Mouse (Mus musculus) kidney, postnatal 10 days (tissue): ENCODE measurements around the gene Mettl1.
"Not testable (repeated sequence)": the region's sequence is repeated elsewhere in the genome, so short reads cannot be mapped to it uniquely, and the experiment has no call there.

Experiments used
- DNase-seq: peaks from one replicate; pipeline ENCODE4 v3.0.0; 2021; ENCODE audit warnings: mixed read lengths

The Mettl1 gene

DNA sequence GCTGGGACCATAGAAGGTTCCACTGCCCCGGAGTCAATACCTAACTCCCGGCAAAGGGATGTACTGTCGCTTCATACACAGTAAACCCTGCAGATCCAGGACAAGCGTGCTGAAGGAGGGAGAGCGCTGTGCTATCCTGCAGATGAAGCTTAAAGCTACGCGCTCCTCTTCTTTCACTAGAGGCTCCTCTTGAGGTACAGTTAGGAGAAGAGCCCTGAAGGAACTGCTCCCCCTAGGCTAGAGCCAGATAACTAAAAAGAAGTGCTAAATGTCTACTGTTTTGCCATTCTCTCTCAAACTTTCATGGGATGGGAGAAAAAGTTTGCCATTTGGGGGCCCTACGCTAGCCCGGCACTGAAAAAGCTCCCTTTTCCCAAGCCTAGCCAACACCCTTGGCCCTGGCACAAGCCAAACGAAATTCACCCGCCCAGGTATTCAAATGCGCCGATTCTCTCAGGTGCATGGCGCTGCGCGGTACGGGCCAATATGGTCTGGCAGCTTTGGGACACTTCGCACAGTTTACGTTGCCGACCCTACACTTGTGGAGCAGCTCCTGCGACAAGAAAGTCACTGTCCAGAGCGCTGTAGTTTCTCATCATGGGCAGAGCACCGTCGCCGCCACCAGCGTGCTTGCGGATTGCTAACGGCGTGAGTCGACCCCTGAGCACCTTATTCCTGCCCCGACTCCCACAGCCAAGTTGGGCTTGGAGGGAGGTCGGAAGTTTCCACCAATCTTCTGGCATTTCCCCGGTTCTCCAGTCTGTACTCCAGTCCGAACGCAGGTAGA, 7.6 kb downstream of the Mettl1 start:
- DNase-seq: no peak

DNA sequence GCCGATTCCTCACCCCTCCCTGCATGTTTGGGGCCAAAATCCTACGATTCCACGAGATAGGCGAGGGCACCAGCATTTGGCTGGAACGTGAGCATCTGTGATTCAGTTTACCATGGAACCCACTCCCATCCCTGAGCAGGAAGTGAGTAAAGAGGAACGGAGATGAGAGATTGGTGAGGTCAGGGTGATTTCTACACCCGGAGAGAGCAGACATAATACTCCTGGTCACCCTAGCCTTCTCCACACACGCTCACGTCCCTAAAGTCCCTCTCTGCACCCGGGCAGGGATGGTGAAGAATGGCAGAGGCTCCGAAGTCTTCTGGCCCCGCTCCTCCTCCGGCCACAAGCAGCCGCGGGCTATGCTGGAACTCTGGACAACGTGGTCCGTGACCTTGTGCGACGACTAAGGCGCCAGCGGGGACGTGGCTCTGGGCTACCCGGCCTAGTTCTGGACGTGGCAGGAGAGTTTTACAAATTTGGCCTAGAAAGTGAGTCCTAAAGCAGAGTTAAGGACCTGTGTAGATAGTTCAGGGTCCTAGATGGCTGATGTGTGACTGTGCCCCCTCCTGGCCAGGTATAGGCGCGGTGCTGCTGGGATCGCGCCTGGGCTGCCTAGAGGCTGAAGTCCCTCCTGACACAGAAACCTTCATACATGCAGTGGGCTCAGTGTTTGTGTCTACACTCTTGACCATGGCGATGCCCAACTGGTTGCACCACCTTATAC, 8.3 kb downstream of the Mettl1 start:
- peak; percentile 52 for DNase-seq

DNA sequence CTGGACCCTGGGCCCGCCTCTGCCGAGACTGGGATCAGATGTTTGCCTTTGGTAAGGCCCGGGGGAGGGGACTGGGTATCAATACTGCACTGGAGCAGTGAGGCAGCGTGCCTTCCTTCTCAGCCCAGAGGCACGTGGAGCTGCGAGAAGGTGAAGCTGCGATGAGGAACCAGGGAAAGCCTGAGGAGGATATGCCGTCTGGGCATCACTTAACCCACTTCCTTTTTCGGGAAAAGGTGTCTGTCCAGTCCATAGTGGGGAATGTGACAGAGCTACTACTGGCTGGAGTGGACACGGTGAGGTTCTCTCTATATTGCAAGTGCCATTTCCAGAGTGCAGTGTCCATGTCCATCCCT, 8.9 kb downstream of the Mettl1 start:
- DNase-seq: no peak

DNA sequence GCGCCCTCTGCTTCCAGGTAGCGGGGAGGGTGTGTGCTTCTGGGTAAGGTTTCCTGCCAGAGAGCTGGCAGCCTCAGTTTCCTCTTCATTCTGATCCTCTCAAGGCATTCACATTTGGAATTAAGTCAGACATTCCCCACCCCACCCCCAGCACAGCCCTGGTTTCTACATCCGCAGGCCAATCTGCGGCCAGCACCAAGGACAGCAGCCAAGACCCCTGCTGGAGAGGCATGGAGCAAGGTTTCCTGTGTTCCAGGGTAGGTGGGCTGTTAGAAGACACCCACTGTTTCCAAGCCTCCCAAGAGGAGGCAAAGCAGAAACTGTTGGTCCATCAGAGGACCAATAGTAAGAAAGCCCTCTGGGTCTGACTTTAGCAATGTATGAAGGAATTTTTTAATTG, 13.4 kb downstream of the Mettl1 start:
- DNase-seq: peak; percentile 57

DNA sequence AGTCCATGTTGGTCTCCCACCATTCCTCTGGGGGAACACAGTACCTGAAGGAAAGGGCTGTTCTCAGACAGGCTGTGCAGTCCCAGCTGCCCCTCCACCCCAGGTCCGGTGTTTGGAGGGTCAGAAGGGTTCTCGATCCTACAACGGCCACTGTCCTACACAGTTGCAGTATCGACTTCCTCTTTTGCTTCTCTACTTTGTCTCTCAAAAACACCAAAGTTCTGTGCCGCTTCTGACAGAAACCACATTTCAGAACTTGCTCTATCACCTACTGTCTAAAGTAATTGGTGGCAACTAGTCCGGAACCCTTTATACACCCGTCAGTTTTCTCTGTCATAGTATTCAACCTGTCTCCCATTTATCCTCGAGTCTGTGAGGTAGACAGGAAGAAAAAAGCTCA, 14.2 kb downstream of the Mettl1 start:
- DNase-seq: no peak

DNA sequence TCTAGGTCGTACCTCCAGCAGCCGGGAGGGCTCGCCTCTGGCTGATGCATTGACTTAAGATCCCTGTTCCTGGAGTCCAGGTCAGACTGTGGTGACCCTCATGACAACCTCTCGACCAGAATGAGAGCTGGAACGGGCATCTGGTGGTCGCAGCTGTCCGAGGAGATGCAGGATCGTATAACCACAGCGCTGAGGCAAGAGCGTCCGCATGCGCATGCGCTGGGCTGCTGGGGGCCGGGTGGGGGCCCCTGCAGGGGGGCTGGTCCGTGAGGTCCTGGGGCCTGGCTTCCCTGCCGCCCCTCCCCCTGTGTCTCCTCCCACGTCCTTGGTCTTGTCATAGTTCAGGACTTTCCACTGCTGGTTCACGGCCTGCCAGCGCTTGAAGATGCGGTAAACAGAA, 15.3 kb downstream of the Mettl1 start:
- no peak for DNase-seq

DNA sequence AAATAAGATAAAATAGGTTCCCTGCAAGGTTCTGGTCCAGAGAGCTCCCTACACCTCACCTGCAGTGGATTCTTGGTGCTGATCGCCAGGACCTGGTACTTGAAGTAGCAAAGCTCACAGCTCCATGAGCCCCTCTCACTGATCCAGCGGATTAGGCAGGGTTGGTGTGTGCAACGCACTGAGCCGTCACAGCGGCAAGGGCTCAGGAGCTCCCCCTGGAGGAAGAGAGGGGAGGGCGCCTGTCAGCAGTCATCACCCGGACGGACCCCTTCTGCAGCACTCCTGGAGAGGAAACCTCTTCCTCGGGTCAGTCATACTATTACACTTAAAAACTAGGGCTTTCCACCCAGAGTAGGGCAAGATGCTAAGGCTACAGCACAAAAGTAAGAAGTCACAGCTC, 16.9 kb downstream of the Mettl1 start:
- peak; percentile 88 for DNase-seq

DNA sequence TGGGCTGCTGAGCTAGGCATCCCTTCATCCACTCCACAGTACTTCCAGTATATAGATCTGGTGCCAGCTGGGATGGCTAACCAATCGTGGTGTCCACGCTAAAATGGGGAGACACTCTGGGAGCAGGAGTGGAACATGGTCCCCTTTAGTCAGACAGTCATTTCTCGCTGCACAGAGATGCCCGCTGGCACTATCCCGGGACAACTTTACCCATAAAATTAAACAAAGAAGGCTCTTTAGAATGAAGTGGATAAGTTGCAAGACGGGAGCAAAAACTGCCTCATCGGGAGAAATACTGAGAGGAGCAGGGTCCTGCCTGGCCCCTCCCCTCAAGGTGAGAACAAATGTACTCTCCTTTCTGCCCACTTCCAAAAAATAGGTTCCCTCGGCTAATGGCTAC, 17.5 kb downstream of the Mettl1 start:
- DNase-seq: no peak

DNA sequence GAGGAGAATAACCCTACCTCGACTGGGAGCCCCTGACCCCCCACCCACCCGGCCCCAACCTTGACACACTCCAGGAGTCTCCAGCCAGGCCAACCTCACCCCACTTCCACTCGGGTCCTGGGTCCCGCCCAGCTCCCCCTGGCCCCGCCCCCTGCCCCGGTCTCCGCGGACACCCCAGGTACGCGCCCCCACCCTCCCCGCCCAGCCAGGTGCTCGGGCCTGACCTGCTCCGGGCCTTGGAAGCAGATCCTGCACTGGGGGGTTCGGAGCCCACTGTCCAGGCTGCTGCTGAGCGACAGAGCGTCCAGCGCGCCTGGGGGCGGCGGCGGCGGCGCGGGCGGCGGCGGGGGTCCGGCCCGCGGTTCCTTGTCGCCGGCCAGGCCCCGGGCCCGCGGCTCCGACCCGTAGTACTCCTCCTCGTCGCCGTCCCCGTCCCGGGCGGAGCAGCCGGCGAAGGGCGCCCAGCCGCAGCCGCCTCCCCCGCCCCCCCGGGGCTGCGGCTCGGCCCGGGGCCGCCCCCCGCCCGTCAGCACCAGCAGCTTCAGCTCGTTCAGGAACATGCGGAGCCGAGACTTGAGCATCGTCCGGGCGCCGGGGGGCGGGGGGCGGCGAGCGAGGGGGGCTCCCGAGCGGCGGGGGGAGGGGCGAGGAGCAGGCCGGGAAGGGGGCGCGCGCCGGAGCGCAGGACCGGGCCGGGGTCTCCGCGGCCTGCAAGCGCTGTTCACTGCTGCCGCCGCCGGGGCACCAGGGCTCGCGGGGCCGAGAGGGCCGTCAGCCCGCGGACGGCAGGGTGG, 18.2 kb downstream of the Mettl1 start:
- DNase-seq: peak; percentile 57

DNA sequence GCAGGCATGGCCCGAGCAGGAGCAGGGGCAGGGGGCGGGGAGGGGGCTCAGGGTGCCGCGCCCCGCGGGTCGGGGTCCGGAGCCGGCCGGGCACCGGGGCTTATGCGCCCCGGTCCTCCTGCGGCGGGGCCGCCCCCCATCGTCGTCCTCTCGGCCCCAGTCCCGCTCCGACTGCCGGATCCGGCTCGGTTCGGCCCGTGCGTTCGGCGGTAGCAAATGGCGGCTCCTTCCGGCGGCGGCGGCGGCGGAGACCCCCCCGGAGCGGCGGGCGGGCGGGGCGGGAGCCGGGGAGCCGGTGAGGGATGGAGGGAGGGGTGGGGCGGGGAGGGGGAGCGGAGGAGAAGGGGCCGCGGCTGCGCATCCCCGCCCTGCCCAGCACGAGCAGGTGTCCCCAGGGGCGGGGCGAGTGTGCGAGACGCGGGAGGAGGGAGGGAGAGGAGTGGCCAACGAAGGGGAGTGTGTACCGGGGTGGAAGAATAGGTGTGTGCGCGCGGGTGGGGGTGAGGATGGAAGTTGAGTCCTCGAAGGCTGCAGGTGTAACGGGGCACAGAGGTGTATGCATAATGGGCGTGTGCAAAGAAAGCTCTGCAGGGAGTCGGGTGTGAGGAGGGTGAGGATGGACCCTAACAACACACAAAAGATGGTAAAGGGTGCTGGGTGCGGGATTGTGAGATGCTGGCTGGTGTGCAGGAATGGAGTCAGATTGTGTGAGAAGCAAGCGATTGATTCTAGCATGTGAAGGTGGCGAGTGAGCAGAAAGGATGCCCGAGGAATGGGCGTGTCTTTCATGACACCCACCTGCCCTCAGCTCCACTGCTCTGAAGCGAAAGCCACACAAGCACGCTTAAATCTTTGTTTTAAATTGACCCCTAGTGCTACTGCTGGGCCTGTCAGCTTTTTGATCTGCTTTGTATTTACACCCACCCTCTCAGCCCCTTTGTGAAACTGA, 19.0 kb downstream of the Mettl1 start, which contains the start of gene March9:
Gene March9 (minus strand): TSS at position 217 of the 949 bp plus-strand sequence.
- DNase-seq: peak; percentile 85

DNA sequence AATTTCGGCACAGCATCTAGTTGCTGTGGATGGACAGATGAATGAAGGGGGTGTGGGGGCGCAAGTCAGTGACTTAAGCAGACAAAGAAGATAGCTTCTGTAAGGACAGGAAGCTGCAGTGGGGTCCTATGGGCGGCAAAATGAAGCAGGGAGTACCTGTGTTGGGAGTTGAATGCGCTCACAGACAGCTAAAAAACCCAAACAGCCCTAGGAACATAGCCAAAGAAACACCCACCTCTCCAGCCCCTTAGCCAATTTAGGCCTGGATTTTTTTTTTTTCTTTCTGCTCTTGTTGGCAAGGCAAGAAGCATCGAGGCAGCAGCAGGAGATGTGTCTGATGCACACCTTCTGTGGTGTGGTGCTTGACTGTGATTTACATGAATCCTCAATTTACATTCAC, 19.9 kb downstream of the Mettl1 start:
- DNase-seq: no peak

DNA sequence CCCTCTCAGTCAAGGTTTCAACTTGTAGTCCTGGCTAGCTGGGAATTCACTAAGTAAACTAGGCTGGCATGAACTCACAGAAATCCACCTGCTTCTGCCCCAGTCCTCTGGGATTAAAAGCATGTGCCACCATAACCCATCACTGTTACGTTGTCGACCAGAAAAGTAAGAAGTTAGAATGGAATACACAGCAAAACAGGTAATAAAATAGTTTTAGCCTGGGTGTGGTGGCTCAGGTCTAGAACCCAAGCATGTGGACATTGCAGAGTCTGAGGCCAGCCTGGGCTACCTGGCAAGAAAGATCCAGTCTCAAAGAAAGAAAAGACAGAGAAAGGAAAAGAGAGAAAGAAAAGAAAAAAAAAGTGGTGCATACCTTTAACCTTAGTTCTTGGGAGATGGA, 20.3 kb downstream of the Mettl1 start:
- no peak for DNase-seq

DNA sequence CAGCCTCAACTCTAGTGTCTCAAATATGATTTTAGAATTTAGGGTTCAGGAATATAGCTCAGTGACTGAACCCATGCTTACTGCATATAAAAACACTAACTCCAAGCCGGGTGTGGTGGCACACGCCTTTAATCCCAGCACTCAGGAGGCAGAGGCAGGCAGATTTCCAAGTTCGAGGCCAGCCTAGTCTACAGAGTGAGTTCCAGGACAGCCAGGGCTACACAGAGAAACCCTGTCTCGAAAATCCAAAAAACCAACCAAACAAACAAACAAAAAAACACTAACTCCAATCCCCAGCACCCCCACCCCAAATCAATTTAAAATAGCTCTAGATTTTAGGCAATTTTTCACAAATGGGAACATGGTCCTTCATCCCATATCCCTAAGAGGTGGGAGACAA, 20.9 kb downstream of the Mettl1 start:
- DNase-seq: not testable (repeated sequence)

DNA sequence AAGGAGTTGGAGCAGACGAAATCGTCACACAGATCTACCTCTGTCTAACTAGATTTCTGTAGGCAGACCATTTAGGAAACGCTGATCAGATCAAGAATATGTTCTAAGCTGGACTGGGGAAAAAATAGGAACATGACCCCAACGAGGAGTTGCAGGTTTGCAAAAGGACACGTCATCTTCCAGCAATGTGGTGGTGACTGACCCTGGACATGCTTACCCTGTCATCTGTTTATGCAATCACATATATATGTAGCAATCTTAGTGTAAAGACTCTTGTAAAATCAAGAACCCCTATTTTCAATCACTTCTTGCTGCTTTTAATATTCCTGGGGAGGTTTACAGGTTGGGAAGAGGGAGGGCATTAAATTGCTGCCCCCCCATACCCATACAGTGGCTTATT, 21.3 kb downstream of the Mettl1 start:
- no peak for DNase-seq

DNA sequence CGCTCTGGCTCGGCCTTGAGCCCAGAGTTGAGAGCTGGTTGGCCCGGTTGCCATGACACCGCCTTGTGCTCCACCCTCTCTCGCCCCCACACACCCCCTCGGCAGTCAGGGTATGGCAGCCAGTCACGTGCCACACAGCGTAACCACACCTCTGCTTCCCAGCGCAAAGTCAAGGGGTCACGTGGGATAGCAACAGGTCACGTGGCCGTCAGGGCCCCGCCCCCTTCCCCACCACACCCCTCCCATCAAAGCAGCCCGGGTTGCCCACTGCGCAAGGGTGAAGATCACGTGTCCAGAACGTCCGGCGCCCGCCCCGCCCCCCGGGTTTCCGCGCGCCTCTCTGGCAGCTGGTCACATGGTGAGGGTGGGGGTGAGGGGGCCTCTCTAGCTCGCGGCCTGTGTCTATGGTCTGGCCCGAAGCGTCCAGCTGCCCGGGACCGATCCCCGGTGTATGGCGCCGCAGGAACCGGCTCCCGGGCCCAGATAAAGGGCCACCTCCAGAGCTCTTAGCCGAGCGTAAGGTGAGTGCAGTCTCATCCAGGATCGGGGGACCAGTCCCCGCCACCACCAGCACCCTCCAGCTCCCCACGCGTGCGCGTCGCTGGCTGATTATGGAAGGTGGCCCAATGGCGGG, 22.1 kb downstream of the Mettl1 start, which contains the start of gene Cdk4:
Gene Cdk4 (plus strand): TSS at position 296 of the 634 bp plus-strand sequence.
- peak; percentile 100 for DNase-seq

DNA sequence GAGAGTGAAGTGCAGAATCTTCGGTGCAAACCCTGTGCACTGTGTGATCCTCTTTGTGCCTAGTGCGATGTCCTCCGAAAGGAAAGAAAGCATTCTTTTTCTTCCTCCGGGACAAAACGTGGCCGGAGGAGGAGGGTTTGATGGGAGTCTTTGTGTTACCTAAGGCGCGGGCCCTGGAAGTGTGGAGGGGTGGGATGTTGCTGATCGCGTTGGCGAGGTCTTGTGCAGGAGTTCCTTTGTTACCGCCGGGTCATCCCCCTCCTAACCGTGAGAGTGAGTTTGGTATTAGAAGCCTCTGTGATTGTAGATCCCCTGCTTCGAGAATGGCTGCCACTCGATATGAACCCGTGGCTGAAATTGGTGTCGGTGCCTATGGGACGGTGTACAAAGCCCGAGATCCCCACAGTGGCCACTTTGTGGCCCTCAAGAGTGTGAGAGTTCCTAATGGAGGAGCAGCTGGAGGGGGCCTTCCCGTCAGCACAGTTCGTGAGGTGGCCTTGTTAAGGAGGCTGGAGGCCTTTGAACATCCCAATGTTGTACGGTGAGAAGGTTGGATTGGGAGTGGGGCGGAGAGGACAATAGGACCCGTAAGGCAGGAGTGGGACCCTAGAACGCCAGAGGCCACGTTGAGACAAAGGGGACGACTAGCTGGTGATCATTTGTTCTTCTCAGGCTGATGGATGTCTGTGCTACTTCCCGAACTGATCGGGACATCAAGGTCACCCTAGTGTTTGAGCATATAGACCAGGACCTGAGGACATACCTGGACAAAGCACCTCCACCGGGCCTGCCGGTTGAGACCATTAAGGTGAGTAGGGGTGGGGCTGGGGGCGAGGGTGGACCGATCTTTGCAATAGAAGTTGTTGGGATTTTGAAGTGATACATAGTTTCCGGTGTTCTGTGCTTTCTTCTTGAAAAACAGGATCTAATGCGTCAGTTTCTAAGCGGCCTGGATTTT, 23.0 kb downstream of the Mettl1 start:
- peak; percentile 42 for DNase-seq

DNA sequence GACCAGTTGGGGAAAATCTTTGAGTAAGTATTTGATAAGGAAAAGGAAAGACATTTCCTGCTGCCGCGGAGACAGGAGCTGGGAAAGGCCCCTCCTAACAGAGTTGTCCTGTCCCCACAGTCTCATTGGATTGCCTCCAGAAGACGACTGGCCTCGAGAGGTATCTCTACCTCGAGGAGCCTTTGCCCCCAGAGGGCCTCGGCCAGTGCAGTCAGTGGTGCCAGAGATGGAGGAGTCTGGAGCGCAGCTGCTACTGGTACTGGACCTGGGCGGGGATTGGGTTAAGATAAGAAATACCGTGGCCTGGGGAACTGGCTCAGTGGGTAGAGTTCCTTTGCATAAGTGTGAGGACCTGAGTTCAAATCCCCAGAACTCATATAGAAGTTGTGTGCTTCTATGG, 24.8 kb downstream of the Mettl1 start:
- no peak for DNase-seq

DNA sequence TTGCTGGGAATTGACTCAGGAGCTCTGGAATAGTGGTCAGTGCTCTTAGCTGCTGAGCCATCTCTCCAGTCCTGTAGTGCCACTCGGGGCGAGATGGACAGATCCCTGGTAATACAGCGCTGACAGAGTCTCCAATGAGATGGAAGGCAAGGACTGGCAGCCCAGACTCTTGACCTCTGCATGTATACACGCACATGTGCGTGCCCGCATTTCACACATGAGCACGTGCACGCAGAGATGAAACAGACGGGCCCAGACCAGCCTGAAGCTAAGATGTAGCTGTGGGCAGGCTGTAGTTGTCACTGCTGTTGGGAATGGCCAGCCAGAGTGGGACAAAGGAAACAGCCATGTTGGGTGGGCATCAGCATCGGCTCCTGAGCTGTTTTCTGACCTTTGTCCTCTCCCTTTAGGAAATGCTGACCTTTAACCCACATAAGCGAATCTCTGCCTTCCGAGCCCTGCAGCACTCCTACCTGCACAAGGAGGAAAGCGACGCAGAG, 25.4 kb downstream of the Mettl1 start:
- no peak for DNase-seq

DNA sequence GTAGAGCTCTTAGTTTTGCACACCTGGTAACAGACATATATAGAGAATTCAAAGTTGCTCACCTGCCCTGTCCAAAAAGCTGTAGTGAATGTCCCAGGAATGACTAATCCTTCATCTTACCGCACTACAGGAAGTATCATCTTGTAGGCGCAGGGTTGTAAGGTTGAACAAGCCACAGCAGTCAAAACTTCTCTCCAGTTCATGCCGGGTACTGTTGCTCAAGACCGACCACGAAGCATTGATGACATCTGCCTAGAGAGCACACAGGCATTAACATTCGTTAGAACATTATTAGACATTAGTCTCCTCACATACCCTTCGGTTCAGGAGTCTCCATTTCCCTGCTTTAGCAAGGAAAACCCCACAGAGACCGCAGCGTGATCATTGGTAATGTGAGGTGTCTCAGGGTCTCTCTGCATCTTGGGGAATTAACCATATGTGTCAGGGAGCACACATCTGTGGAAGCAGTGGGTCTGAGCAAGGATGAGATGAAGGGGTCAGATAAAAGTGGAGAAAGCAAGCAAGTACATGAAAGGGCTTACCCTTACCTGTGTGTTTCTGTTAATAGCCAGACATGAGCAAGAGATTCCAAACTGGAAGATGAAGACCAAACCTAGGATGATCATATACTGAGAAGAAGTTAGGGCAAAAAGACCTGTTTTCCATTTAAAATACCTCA, 27.3 kb downstream of the Mettl1 start:
- DNase-seq: no peak
